Mouse (Mus musculus) intestine, embryonic 15.5 days (tissue): ENCODE measurements around the gene Ptrh2. TPM values are rescaled to one million over a fixed set of nuclear protein-coding genes. Genes with fewer than 3 reads are reported as not detected.

Source experiments
- ATAC-seq: fragments of 200-750 bp; cut with Nextera tagmentation; 2 replicates; pipeline ENCODE4 v1.8.0; 2017; ENCODE audit warnings: moderate TSS enrichment, moderate library complexity
- H3K27ac ChIP-seq: fragments of 300-500 bp; sonication (generic); 2 replicates; pipeline ENCODE4 v1.5.1; 2015; ENCODE audit warnings: mild to moderate bottlenecking, inconsistent platforms
- H3K27me3 ChIP-seq: fragments of 300-500 bp; sonication (generic); replicated peaks from 2 replicates; pipeline ENCODE4 v1.6.1; 2015; ENCODE audit warnings: inconsistent platforms
- H3K36me3 ChIP-seq: fragments of 300-500 bp; sonication (generic); 2 replicates; pipeline ENCODE4 v1.6.1; 2015; ENCODE audit warnings: inconsistent platforms
- H3K4me1 ChIP-seq: fragments of 300-500 bp; sonication (generic); replicated peaks from 2 replicates; pipeline ENCODE4 v1.6.1; 2015; ENCODE audit warnings: inconsistent platforms
- H3K4me2 ChIP-seq: fragments of 300-500 bp; sonication (generic); replicated peaks from 2 replicates; pipeline ENCODE4 v1.6.1; 2015; ENCODE audit warnings: mild to moderate bottlenecking, inconsistent platforms
- H3K4me3 ChIP-seq: fragments of 300-500 bp; sonication (generic); replicated peaks from 2 replicates; pipeline ENCODE4 v1.5.1; 2015; ENCODE audit warnings: inconsistent platforms
- H3K9ac ChIP-seq: fragments of 300-500 bp; sonication (generic); 2 replicates; pipeline ENCODE4 v1.6.1; 2015; ENCODE audit warnings: inconsistent platforms
- H3K9me3 ChIP-seq: fragments of 300-500 bp; sonication (generic); 2 replicates; pipeline ENCODE4 v1.6.1; 2016; ENCODE audit warnings: inconsistent platforms
- WGBS: fragments of 180-500 bp; shearing (Covaris S2); methylation state at CpG from one replicate; pipeline ENCODE4 v1.1.7; 2015; 5-methylcytosine and 5-hydroxymethylcytosine counted together
- polyA plus RNA-seq: library from polyadenylated mRNA; unstranded; fragments of >200 nt; fragmentation: Nextera tagmentation; extraction: Ambion mirVana; gene quantifications from 2 replicates; pipeline ENCODE4 v1.2.1, GENCODE M21; 2015

Gene Ptrh2
- polyA plus RNA-seq = 31.0 and 33.1 TPM in 2 replicates

GRCm38 (mm10) chr11:86683395-86684125 lies at the start of gene Ptrh2, which contains the start of gene Vmp1:
Ptrh2 (plus strand) TSS chr11:86683985.
Vmp1 (minus strand) TSS chr11:86683836.
- Histone ChIP-seq H3K4me3 (peak within 1 kb of the TSS; percentile 78), H3K9me3 (no peaks in the 10 kb centered on the region), H3K4me2 (peak within 1 kb of the TSS; percentile 77), H3K27ac (peak within 1 kb of the TSS; percentile 90), H3K36me3 (no peaks in the 10 kb centered on the region), H3K9ac (peak within 1 kb of the TSS; percentile 93), H3K4me1 (peaks cover 14% of the 10 kb centered on the region; the same call in 1 of the 2 replicates), H3K27me3 (no peaks in the 10 kb centered on the region)
- WGBS = under 1% methylated on average over 56 of the region's 56 CpGs
- peak; percentile 94 for ATAC-seq

GRCm38 (mm10) chr11:86634396-86634795 lies 49.4 kb upstream of the Ptrh2 start:
- H3K27ac ChIP-seq = no peak overlapping the region
- ATAC-seq = no peak
- WGBS = 79% methylated on average over 6 of the region's 6 CpGs

GRCm38 (mm10) chr11:86637697-86638096 lies 46.1 kb upstream of the Ptrh2 start:
- H3K9me3 ChIP-seq = no peaks in the 10 kb centered on the region
- no peaks in the 10 kb centered on the region for H3K36me3 ChIP-seq
- no peak overlapping the region for H3K9ac ChIP-seq
- WGBS = 68% methylated on average over 2 of the region's 2 CpGs
- H3K27ac ChIP-seq = no peak overlapping the region
- ATAC-seq = no peak
- no peak overlapping the region for H3K4me3 ChIP-seq
- no peaks in the 10 kb centered on the region for H3K27me3 ChIP-seq
- no peaks in the 10 kb centered on the region for H3K4me1 ChIP-seq
- H3K4me2 ChIP-seq = no peak overlapping the region

More at GRCm38 (mm10) chr11:86634396-86634795, 49.4 kb upstream of the Ptrh2 start:
- no peaks in the 10 kb centered on the region for H3K4me1 ChIP-seq
- no peak overlapping the region for H3K4me2 ChIP-seq
- no peaks in the 10 kb centered on the region for H3K9me3 ChIP-seq
- H3K27me3 ChIP-seq = no peaks in the 10 kb centered on the region
- no peak overlapping the region for H3K4me3 ChIP-seq
- H3K9ac ChIP-seq = no peak overlapping the region
- peaks cover 3% of the 10 kb centered on the region; the same call in 1 of the 2 replicates for H3K36me3 ChIP-seq

- H3K9ac ChIP-seq = no peak overlapping the region
- WGBS = 53% methylated on average over 4 of the region's 4 CpGs
- ATAC-seq = no peak
- H3K4me2 ChIP-seq = no peak overlapping the region
- H3K9me3 ChIP-seq = no peaks in the 10 kb centered on the region
- H3K27me3 ChIP-seq = no peaks in the 10 kb centered on the region
- H3K4me3 ChIP-seq = no peak overlapping the region
- H3K36me3 ChIP-seq = 0 out of 2 replicates have a peak, but pooled peaks cover 4% of the 10 kb centered on the region
- no peak overlapping the region for H3K27ac ChIP-seq
- 0 out of 2 replicates have a peak, but pooled peaks cover 2% of the 10 kb centered on the region for H3K4me1 ChIP-seq
Observed at GRCm38 (mm10) chr11:86641714-86642113, 42.1 kb upstream of the Ptrh2 start.

GRCm38 (mm10) chr11:86644553-86644952 lies 39.2 kb upstream of the Ptrh2 start:
- Histone ChIP-seq H3K9ac (no peak overlapping the region), H3K9me3 (no peaks in the 10 kb centered on the region), H3K27ac (no peak overlapping the region), H3K4me1 (0 out of 2 replicates have a peak, but pooled peaks cover 2% of the 10 kb centered on the region), H3K4me2 (no peak overlapping the region), H3K27me3 (no peaks in the 10 kb centered on the region), H3K36me3 (0 out of 2 replicates have a peak, but pooled peaks cover 4% of the 10 kb centered on the region), H3K4me3 (no peak overlapping the region)
- ATAC-seq = no peak
- WGBS = 94% methylated on average over 4 of the region's 4 CpGs

GRCm38 (mm10) chr11:86646136-86646834 lies 37.5 kb upstream of the Ptrh2 start:
- Histone ChIP-seq H3K4me3 (no peak overlapping the region), H3K27me3 (no peaks in the 10 kb centered on the region), H3K4me2 (no peak overlapping the region), H3K4me1 (0 out of 2 replicates have a peak, but pooled peaks cover 2% of the 10 kb centered on the region), H3K36me3 (0 out of 2 replicates have a peak, but pooled peaks cover 4% of the 10 kb centered on the region), H3K9me3 (no peaks in the 10 kb centered on the region), H3K9ac (no peak overlapping the region), H3K27ac (no peak overlapping the region)
- no peak; the same call in 1 of the 2 replicates for ATAC-seq
- WGBS = 62% methylated on average over 7 of the region's 7 CpGs

GRCm38 (mm10) chr11:86646885-86647459 lies 36.8 kb upstream of the Ptrh2 start:
- Histone ChIP-seq H3K4me1 (0 out of 2 replicates have a peak, but pooled peaks cover 2% of the 10 kb centered on the region), H3K27ac (no peak overlapping the region), H3K9me3 (no peaks in the 10 kb centered on the region), H3K4me2 (no peak overlapping the region), H3K4me3 (no peak overlapping the region), H3K9ac (no peak overlapping the region), H3K27me3 (no peaks in the 10 kb centered on the region), H3K36me3 (0 out of 2 replicates have a peak, but pooled peaks cover 4% of the 10 kb centered on the region)
- no peak for ATAC-seq
- WGBS = 91% methylated on average over 3 of the region's 3 CpGs

GRCm38 (mm10) chr11:86647706-86648447 lies 35.9 kb upstream of the Ptrh2 start:
- Histone ChIP-seq H3K9me3 (no peaks in the 10 kb centered on the region), H3K27me3 (no peaks in the 10 kb centered on the region), H3K4me2 (no peak overlapping the region), H3K36me3 (0 out of 2 replicates have a peak, but pooled peaks cover 4% of the 10 kb centered on the region), H3K9ac (no peak overlapping the region), H3K4me1 (0 out of 2 replicates have a peak, but pooled peaks cover 2% of the 10 kb centered on the region), H3K27ac (no peak overlapping the region), H3K4me3 (no peak overlapping the region)
- 87% methylated on average over 15 of the region's 15 CpGs for WGBS
- no peak for ATAC-seq

GRCm38 (mm10) chr11:86649542-86649941 lies 34.2 kb upstream of the Ptrh2 start:
- no peaks in the 10 kb centered on the region for H3K27me3 ChIP-seq
- no peak overlapping the region for H3K27ac ChIP-seq
- H3K4me2 ChIP-seq = no peak overlapping the region
- no peak overlapping the region for H3K4me3 ChIP-seq
- no peak overlapping the region for H3K9ac ChIP-seq
- H3K36me3 ChIP-seq = no peaks in the 10 kb centered on the region
- 0 out of 2 replicates have a peak, but pooled peaks cover 2% of the 10 kb centered on the region for H3K4me1 ChIP-seq
- ATAC-seq = no peak
- no peaks in the 10 kb centered on the region for H3K9me3 ChIP-seq
- 81% methylated on average over 1 of the region's 1 CpGs for WGBS

- H3K9me3 ChIP-seq = no peaks in the 10 kb centered on the region
- 0 out of 2 replicates have a peak, but pooled peaks cover 2% of the 10 kb centered on the region for H3K4me1 ChIP-seq
- no peaks in the 10 kb centered on the region for H3K27me3 ChIP-seq
- H3K27ac ChIP-seq = no peak overlapping the region
- no peak overlapping the region for H3K4me2 ChIP-seq
- 72% methylated on average over 6 of the region's 6 CpGs for WGBS
- no peaks in the 10 kb centered on the region for H3K36me3 ChIP-seq
- ATAC-seq = no peak
- no peak overlapping the region for H3K9ac ChIP-seq
- H3K4me3 ChIP-seq = no peak overlapping the region
Observed at GRCm38 (mm10) chr11:86650676-86651075, 33.1 kb upstream of the Ptrh2 start.

GRCm38 (mm10) chr11:86652578-86652979 lies 31.2 kb upstream of the Ptrh2 start:
- H3K36me3 ChIP-seq = no peaks in the 10 kb centered on the region
- H3K4me1 ChIP-seq = no peaks in the 10 kb centered on the region
- H3K27me3 ChIP-seq = no peaks in the 10 kb centered on the region
- 83% methylated on average over 4 of the region's 4 CpGs for WGBS
- H3K27ac ChIP-seq = no peak overlapping the region
- no peaks in the 10 kb centered on the region for H3K9me3 ChIP-seq
- H3K9ac ChIP-seq = no peak overlapping the region
- no peak for ATAC-seq
- no peak overlapping the region for H3K4me2 ChIP-seq
- H3K4me3 ChIP-seq = no peak overlapping the region
